Mouse (Mus musculus): ENCODE measurements around the gene Psmd9.
"Not testable (repeated sequence)": the region's sequence is repeated elsewhere in the genome, so short reads cannot be mapped to it uniquely, and the experiment has no call there.

DNA sequence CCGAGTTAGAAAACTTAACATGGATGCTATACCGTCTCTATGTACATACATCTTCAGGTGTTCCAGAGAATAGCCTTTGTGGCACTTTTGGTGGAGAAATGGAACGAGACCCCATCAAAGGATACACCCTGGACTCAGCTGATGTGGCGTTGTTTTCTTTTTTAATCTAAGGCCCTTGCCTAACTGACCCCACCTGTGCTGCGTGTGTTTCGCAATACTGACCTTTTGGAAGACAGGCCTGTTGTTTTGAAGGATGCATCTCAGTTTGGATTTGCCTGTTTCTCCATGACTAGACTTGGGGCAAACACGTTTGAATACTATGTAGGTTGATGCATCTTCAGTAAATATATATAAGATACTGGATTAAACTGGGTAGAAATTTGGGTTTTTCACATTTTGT is 34.4 kb downstream of the Psmd9 start:
- not testable (repeated sequence) for TF ChIP-seq GATA1 (IDR thresholded peaks at IDR 0.05; ENCODE audit: borderline replicate concordance, low read length); FLI1 (IDR thresholded peaks at IDR 0.05; ENCODE audit: low read length)
